Mouse (Mus musculus) testis, postnatal 10 days (tissue): ENCODE data around the gene Enpp3.
"Not testable (repeated sequence)": the region's sequence is repeated elsewhere in the genome, so short reads cannot be mapped to it uniquely, and the experiment has no call there.

Experiments used
- DNase-seq: peaks from one replicate; pipeline ENCODE4 v3.0.0; 2021; ENCODE audit warnings: low spot score

The Enpp3 gene

GRCm38 (mm10) chr10:24822842-24823241, 19.8 kb downstream of the Enpp3 start:
- no peak for DNase-seq

GRCm38 (mm10) chr10:24821990-24822676, 20.5 kb downstream of the Enpp3 start:
- DNase-seq = no peak

- no peak for DNase-seq
Measured at GRCm38 (mm10) chr10:24819526-24819925, 23.1 kb downstream of the Enpp3 start.

GRCm38 (mm10) chr10:24810639-24811038, 32.0 kb downstream of the Enpp3 start:
- no peak for DNase-seq

DNA sequence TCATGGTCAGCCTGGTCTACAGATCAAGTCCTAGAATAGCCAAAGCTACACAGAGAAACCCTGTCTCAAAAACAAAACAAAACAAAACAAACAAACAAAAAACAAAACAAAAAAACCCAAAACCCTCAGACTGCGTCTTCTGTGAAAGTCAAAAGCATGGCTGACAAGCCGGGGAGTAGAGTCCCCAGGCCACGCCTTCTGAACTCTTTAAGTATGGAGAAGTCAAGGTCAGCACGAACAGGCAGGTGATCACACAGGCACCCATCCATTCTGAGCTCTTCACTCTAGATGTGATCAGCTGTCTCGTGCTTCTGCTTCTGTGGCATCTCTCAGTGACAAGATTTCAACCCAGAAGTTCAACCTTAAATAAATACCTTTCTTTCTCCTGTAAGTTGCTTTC, 35.9 kb downstream of the Enpp3 start:
- no peak for DNase-seq

DNA sequence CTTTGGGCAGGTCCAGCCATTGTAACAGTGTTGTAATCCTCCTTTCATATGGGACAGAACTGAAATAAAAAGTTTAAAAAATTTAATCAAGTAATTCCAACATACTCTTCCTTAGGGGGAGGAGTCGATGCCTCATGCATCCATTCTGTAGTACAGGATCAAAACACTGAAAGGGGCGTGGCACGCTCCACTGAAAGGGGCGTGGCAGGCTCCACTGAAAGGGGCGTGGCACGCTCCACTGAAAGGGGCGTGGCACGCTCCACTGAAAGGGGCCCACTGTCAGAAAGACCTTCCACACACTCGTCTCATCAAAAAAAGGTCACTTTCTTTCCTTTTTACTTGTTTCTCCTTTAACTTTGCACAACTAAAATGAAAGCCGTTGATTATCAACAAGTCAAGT, 36.7 kb downstream of the Enpp3 start:
- DNase-seq = no peak

GRCm38 (mm10) chr10:24805173-24805572, 37.5 kb downstream of the Enpp3 start:
- DNase-seq = no peak

GRCm38 (mm10) chr10:24802742-24803244, 39.8 kb downstream of the Enpp3 start:
- not testable (repeated sequence) for DNase-seq

- DNase-seq = no peak
Measured at GRCm38 (mm10) chr10:24801796-24802195, 40.8 kb downstream of the Enpp3 start.

GRCm38 (mm10) chr10:24797246-24797645, 45.4 kb downstream of the Enpp3 start:
- DNase-seq = peak; percentile 89

GRCm38 (mm10) chr10:24792756-24793155, 49.9 kb downstream of the Enpp3 start:
- no peak for DNase-seq

DNA sequence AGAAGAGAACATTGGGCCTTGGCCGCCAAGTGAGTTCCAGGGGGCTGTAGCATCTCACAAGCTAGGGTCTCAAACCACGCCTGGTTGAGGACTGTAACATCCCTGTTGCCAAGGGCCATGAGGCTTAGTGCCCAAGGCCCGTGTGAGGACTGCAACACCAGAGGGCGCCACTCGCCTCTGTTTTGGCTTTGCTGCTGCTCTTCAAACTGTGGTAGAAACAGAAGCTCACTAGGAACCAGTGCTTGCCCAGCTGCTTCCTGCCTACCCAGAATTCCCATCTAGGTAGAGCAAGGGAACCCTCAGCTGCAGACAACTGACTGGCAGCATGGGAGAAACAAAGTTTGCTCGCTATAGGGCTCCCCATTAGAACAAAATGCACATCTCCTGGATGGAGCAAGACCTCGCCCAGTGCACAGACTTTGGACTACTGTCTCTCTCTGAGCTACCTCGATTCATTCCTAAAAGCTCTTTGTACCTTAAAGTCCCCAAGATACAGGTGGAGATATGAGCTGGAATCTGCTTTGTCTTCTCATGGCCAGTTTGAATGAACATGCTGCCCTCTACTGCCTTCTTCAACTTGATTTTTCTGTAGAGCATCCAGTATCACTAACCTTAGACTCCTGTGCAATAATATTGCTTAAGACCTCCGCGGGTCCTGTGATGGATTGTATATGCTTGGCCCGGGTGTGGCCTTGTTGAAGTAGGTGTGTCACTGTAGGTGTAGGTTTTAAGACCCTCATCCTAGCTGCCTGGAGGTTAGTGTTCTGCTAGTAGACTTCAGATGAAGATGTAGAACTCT, 52.7 kb downstream of the Enpp3 start:
- DNase-seq = peak; percentile 84

DNA sequence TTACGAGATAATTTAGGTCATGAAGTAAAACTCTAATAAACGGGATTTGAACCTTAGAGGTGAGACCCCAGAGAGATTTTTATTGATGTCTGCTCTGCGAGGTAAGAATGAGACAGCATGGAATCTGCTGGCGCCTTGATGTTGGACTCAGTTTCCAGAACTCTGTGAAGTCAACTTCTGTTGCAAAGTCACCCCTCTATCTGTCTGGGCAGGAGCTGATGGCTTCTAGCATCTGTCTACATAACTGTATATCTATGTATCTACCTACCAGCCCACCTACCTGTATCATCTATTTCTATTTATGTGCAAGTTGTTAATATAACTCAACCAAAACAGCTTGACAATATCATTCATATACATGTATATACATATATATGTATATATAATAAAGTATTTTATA, 57.3 kb downstream of the Enpp3 start:
- no peak for DNase-seq

DNA sequence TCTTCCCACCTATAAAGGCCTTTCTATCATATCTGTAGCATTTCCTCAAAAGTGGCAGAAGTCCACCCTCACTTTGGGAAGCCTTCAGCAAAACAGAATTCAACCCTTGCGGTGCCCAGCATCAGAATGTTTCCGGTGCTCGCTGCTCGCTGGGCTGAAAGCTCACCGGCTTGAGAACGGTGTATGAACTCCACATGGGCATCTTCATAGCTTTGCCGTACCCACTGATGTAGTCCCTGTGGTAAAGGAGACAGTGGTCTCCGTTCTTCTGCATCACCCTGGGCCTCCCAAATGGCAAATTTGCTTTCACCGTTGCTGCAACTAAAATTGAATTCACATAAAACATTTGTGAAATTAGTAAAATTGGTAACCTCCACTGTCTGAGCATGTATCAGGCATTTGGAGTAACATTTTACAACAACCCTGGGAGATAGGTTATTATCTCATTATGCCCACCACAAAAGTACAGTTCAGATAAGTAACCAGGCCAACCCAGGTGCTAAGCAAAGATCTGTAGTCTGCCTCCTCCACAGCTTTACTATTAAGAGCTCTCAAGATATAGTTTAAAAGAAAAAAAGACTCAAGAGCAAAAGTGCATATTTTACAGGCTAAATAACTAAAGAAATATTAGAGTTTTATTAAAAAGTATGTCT, 57.9 kb downstream of the Enpp3 start:
- DNase-seq = no peak

GRCm38 (mm10) chr10:24783946-24784345, 58.7 kb downstream of the Enpp3 start:
- DNase-seq = no peak

DNA sequence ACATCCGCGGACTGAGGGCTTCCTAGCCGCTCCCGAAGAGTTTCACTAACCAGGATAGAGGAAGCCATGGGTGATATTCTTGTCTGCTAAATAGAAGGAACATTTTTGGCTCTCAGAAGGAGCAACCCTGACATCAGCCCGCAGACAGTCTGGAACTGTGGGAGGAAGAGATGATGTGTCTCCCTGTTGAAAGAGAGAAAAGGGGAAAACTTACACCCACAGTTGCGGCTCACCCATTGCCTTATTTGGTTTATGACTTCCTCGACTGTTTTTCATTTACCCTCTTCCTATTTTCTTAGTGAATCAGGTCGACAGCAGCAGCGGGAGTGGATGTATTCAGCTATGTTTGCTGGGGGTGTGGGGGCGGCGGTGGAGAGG, 64.0 kb downstream of the Enpp3 start:
- DNase-seq = no peak

DNA sequence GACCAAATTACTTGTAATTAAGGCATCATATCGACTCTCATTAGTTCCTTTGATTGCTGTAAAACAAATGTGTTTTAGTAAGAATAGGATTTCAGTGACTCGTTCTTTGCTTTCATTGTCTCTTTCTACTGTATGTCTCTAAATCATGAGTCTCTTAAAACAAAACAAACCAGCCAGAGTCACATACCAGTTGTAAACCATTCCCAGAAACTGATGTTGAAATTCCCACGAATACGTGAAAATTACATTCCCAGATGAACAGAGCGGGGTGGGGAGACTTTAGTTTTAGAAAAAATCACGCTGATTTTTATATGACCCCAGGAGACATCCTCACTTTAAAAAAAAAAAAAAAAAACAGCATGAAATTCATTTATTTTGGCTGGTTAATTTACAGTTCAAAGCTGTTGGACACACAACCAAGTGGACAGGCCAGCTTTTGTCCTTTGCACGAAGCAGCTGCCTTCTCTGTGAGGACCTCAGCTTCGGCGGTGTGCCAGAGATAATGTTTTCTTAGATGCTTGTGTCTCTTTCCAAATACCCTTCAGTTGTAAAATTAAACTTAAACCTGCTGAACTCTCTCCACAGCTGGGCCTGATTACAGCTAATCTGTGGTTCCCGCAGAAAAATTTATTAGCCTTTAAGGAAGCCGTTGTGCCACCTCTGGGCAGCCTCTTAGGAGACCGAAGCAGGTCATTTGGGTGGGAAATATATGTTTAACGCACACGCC, 64.5 kb downstream of the Enpp3 start:
- DNase-seq = peak; percentile 55

DNA sequence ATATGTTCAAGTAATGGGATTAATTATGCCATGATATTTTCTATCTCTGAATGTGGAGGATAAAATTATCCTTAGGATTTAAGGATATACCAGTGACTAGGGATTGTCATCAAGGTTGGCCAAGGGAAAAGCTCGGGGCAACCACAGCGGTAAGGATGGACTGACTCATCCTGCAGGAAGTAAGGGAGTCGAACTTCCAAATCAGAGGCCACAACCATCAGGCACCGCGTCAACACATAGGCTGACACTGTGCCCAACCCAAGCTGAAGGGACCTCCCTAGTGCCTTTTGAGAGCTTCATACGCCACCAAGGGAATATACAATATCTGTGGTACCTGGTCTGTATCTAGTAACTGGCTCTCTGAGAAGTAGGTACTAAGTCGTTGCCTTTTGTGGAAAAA, 73.1 kb downstream of the Enpp3 start:
- no peak for DNase-seq

GRCm38 (mm10) chr10:24767695-24768094, 74.9 kb downstream of the Enpp3 start:
- no peak for DNase-seq

- no peak for DNase-seq
Measured at GRCm38 (mm10) chr10:24766061-24766460, 76.6 kb downstream of the Enpp3 start.

DNA sequence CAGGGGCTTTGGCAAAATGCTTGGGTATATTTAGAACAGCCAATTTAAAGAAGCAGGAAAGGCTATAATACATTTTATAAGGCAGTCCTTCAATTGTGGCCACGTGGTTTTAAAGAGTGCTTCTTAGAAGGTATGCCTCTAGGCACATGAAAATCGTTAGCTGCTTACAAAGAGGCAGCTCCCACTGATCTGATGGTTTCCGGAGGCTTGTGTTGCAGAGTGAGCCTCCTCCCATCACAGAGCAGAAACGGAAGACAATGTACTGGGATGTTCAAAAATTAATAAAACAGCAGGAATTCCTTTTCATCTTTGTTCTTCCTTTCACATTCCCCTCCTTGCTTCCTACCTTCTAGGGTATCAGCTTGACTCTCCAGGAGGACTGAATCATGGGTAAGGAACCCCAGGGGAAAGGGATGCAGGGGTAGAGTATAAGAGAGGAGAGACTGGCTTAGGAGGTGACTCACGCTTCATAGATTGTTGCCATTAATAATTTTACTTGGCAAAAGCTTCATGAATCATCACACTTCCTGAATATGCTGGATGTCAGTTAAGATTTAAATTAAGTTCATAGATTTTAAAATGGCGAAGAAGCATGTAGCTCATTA, 77.4 kb downstream of the Enpp3 start:
- no peak for DNase-seq

GRCm38 (mm10) chr10:24764640-24765039, 78.0 kb downstream of the Enpp3 start:
- DNase-seq = no peak
